Mouse (Mus musculus) macrophage (primary cell): ENCODE data around the gene Slc25a12. TPM values are rescaled to one million over a fixed set of nuclear protein-coding genes. Genes with fewer than 3 reads are reported as not detected.

Experiments
- H3K27ac ChIP-seq: fragments of 350-480 bp; formaldehyde crosslinking; 2 replicates; pipeline ENCODE4 v1.9.0; 2021
- H3K36me3 ChIP-seq: fragments of 350-480 bp; formaldehyde crosslinking; 2 replicates; pipeline ENCODE4 v1.9.0; 2021; ENCODE audit errors: inconsistent target
- H3K4me3 ChIP-seq: fragments of 350-480 bp; formaldehyde crosslinking; 2 replicates; pipeline ENCODE4 v1.9.0; 2021; ENCODE audit errors: inconsistent target
- H3K79me2 ChIP-seq: fragments of 350-480 bp; formaldehyde crosslinking; 2 replicates; pipeline ENCODE4 v1.9.0; 2021; ENCODE audit errors: inconsistent target
- WGBS: methylation state at CpG from one replicate; pipeline ENCODE4 v1.1.7; 2026; ENCODE audit warnings: inconsistent platforms; ENCODE audit not compliant: missing documents; 5-methylcytosine and 5-hydroxymethylcytosine counted together
- polyA plus RNA-seq: library from polyadenylated mRNA; stranded (reverse); fragments of 250-400 nt; gene quantifications from 3 replicates; pipeline ENCODE4 v1.2.4, GENCODE M21; 2018; ENCODE audit warnings: inconsistent platforms

Gene Slc25a12
- polyA plus RNA-seq, 1 experiment from 2014 or later, result 20.9 TPM

DNA sequence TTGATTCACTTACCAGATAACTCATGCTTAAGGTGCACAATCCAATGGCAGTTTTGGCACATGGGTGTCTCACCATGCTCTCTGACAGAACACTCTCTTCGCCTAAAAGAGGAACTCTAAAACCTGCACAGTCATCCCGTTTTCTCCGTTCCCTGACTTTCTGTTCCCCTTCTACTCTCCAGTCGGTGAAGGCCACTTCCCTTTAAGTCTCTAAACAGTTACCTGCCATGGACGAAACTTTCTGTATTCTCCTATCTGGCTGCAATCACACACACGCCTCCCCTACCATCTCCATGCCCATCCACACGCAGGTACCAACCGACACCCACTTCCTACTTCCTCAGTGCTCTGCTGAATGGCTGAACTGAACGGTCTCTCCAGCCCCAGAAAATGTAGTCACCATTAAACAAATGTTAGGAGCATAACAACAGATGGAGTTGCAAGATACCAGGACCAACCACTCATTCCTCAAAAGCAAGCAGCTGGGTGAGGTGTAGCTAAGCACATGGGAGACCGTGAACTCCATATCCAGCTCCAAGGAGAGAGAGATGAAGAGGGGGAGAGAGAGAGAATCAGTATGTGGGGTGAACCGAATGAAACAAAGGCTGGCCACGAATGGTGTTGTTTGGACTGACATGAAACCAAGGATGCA lies 29.3 kb downstream of the Slc25a12 start:
- WGBS, result 4% methylated on average over 12 of the region's 12 CpGs

DNA sequence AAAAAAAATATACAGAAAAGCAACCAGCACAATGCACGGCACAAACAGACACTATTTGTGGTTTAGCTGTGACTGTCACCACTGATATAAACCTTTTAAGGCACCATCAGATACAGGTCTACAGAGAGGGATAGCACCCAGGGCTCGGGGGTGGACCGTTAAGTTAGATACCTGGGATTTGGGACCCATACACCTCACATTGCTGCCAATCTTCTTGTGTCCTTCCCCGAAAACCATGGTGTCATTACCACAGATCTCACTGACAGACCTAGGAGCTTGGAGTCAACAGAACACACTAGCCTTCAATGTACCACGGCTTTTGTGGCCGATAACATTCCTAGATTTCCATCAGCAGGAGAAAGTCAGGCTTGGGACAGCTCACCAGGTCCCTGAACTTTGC lies 30.9 kb downstream of the Slc25a12 start:
- Histone ChIP-seq H3K79me2 (no peaks in the 10 kb centered on the region; the same call in 1 of the 2 replicates), H3K27ac (no peak overlapping the region), H3K4me3 (no peak overlapping the region), H3K36me3 (peaks cover 6% of the 10 kb centered on the region; the same call in 1 of the 2 replicates)
- 73% methylated on average over 6 of the region's 6 CpGs for WGBS

More for the DNA sequence above, 29.3 kb downstream of the Slc25a12 start:
- no peaks in the 10 kb centered on the region; the same call in 1 of the 2 replicates for H3K79me2 ChIP-seq
- H3K27ac ChIP-seq, result peak overlapping the region; percentile 71
- peaks cover 7% of the 10 kb centered on the region; the same call in 1 of the 2 replicates for H3K36me3 ChIP-seq
- peak overlapping the region; percentile 8; the same call in 1 of the 2 replicates for H3K4me3 ChIP-seq

- 44% methylated on average over 5 of the region's 6 CpGs for WGBS
- Histone ChIP-seq H3K36me3 (peaks cover 7% of the 10 kb centered on the region; the same call in 1 of the 2 replicates), H3K27ac (no peak overlapping the region), H3K4me3 (no peak overlapping the region), H3K79me2 (no peaks in the 10 kb centered on the region; the same call in 1 of the 2 replicates)
These were observed 31.3 kb downstream of the Slc25a12 start for GRCm38 (mm10) chr2:71336209-71336608.

DNA sequence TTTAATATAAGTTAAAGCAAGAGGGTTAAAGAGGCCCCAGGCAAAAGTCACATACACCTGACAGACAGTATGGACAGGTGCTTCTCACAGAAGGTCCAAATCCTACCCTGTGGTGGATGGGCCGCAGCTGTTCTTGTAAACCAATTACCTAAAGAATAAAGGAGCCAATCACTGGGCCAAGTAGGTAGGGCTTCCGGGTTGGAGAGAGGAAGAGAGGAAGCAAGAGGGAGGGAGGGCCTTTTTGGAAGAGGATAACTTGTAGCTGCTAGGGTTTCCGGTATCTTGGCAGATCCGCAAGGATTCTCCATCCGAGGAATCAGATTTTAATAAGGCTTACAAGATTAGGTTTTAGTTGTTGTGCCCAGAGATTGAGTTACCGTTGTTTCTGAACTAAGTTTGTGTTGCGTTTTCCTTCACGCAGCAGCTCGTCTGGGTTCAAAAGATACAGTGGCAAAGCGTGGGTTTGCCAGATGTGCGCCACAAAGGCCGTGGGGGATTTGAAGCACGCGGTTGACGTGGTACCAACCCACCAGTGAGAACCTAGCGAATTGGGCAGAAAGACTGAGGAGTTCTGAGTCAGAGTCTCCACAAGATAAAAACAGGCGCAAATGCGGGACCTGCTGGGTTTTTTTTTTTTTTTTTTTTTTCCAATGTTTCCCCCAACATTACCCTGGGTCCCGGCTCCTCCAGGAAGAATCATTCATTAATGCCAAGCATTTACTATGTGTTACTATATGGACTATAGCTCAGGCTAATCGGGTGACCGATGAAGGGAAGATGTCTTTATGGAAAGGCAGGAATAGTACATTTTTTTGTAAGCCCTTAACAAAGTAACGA lies 33.3 kb downstream of the Slc25a12 start:
- Histone ChIP-seq H3K4me3 (no peak overlapping the region), H3K36me3 (peaks cover 7% of the 10 kb centered on the region; the same call in 1 of the 2 replicates), H3K27ac (no peak overlapping the region), H3K79me2 (no peaks in the 10 kb centered on the region; the same call in 1 of the 2 replicates)
- WGBS, result 96% methylated on average over 22 of the region's 22 CpGs

DNA sequence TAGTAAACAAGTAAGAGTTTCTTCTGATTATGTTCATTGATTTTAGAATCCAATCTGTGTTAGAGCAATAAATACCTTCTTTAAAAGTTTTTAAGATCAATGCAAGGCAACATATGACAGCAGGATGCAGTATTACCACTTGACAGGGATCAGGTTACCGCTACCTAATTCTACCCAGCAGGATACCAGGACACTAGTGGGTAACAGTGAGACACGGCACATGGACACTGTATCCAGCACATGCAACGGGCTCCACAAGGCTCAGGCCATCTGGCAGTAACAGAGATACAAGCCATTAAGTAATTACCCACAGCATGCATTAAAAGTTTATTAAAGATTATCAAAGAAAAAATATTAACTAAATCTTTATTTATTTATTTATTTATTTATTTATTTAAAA lies 37.8 kb downstream of the Slc25a12 start:
- Histone ChIP-seq H3K79me2 (no peaks in the 10 kb centered on the region), H3K4me3 (no peak overlapping the region), H3K27ac (no peak overlapping the region), H3K36me3 (peaks cover 7% of the 10 kb centered on the region; the same call in 1 of the 2 replicates)
- WGBS, result 96% methylated on average over 3 of the region's 3 CpGs

DNA sequence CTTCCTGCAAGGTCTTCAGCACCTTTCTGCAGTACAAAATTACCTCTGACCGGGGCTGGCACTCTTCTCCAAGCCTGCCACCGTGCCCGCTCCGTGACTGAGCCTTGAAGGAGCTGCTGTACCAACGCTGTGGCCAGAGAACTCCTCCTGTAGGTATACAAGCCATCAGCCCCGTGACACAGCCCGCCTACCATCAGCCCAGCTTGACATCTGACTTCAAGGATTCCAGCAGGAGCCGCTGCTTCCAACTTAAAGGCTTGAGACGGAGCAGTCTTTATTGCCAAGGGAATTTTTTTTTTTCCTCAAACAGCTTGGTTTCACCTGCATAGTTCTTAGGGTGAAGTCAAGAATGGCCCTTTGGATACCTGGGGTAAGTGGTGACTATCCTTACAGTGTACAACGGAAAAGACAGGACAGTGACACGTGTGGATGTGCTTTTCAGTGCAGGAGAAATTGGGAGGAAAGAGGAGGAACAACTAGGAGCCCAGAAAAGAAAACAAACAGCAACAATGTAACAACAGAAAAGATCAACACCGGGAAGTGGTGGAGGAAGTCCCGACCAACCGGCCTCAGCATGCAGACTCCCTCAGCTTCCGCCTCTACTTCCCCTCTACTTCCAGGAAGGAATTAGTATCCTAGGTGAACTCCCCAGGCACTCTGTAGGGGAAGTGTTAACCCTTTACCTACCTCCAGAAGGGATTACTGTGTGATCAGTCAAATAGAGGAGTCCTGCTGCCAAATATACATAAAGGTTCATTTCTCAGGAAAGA lies 39.0 kb downstream of the Slc25a12 start:
- Histone ChIP-seq H3K79me2 (no peaks in the 10 kb centered on the region), H3K27ac (no peak overlapping the region), H3K36me3 (peaks cover 11% of the 10 kb centered on the region; the same call in 1 of the 2 replicates), H3K4me3 (no peak overlapping the region)
- WGBS, result 90% methylated on average over 15 of the region's 15 CpGs

- Histone ChIP-seq H3K79me2 (no peaks in the 10 kb centered on the region), H3K27ac (peak overlapping the region; percentile 53), H3K4me3 (no peak overlapping the region), H3K36me3 (peaks cover 20% of the 10 kb centered on the region)
- WGBS, result 55% methylated on average over 2 of the region's 2 CpGs
These were observed 39.8 kb downstream of the Slc25a12 start for GRCm38 (mm10) chr2:71327715-71328114.

DNA sequence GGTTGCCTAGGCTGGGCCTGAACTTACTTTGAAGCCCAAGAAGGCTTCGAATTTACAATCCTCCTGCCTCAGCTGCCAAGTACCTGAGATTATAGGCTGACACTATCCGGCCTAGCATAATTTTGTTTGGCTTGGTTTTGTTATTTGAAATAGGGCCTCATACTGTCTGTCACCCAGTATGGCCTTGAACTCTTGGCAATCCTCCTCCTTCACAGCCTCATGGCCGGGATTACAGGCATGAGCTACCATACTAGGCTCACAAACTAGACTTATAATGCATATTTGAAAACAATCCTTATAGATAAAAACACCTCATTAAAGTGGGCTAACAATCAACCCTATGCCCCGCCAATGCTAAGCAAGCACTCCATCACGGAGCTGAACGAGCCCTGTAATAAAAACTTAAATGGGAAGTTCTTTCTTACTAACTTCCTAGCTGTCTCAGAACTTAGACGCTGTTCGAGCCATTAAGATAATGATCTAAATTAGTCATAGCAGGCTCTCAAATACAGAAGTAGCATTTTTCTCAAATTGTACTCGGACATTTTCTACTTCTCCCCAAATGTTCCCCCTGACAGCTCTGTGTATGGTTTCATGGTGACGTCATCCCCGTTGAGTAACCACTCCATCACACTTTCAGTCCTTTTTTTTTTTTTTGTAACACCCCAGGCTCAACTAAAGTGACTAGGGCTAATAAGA lies 40.6 kb downstream of the Slc25a12 start:
- H3K79me2 ChIP-seq, result no peaks in the 10 kb centered on the region
- no peak overlapping the region for H3K4me3 ChIP-seq
- peaks cover 23% of the 10 kb centered on the region for H3K36me3 ChIP-seq
- WGBS, result 29% methylated on average over 11 of the region's 11 CpGs
- H3K27ac ChIP-seq, result peak overlapping the region; percentile 53

DNA sequence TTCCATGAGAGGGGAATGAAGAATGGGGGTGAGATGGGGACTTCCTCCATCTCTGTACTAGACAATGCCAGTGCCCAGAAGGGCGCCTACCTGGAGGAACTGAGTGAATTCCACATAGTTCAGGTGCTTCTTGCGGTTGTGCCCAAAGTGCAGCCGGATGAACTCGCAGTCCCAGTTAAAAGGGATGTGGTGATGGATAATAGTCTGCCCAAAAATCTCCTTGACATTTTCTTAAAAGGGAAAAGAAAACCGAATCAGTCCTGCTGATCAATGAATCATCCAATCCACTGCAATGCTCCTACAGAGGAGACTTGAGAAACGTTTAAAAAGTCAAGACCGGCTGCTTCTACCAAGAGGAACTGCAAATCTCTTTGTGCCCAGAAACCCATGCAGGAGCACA lies 43.7 kb downstream of the Slc25a12 start:
- WGBS, result 86% methylated on average over 7 of the region's 7 CpGs
- Histone ChIP-seq H3K27ac (no peak overlapping the region), H3K4me3 (no peak overlapping the region), H3K36me3 (peaks cover 35% of the 10 kb centered on the region; the same call in 1 of the 2 replicates), H3K79me2 (no peaks in the 10 kb centered on the region)

- peaks cover 35% of the 10 kb centered on the region; the same call in 1 of the 2 replicates for H3K36me3 ChIP-seq
- 89% methylated on average over 3 of the region's 3 CpGs for WGBS
- H3K79me2 ChIP-seq, result no peaks in the 10 kb centered on the region
- H3K4me3 ChIP-seq, result no peak overlapping the region
- no peak overlapping the region for H3K27ac ChIP-seq
These were observed 46.1 kb downstream of the Slc25a12 start for GRCm38 (mm10) chr2:71321486-71321885.

DNA sequence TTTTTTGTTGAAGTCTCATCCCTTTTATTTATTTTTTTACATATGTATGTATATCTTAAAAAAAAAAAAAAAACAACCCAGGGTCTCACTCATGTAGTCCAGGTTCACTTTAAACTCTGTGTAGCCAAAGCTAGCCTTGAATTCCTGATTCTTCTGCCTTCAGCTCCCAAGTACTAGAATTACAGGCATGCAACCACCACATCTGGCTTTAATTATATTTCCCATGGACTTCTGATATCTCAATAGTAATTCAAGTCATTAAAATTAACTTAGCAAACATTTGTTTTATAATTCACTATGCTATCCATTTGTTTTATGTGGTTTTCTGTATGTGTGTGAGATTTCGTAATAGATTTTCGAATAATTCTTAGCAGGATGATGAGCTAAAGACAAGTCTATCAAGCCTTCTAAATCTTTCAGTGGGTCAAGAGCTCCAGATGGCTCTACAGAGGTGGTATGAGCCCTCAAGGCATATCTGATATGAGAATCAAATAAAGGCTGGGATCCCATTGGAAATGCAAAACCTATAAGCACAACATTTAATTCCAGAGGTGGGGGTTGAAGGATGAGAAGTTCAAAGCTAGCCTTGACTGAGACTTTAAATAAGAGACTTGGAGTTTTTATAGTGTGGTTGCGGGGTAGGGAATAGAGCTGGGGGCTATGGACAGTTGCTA lies 51.3 kb downstream of the Slc25a12 start:
- peaks cover 38% of the 10 kb centered on the region for H3K36me3 ChIP-seq
- 84% methylated on average over 3 of the region's 3 CpGs for WGBS
- H3K4me3 ChIP-seq, result no peak overlapping the region
- H3K27ac ChIP-seq, result no peak overlapping the region
- H3K79me2 ChIP-seq, result no peaks in the 10 kb centered on the region

GRCm38 (mm10) chr2:71315022-71315421 lies 52.5 kb downstream of the Slc25a12 start:
- Histone ChIP-seq H3K36me3 (peaks cover 41% of the 10 kb centered on the region; the same call in 1 of the 2 replicates), H3K27ac (no peak overlapping the region), H3K79me2 (no peaks in the 10 kb centered on the region), H3K4me3 (no peak overlapping the region)
- WGBS, result 95% methylated on average over 14 of the region's 14 CpGs

DNA sequence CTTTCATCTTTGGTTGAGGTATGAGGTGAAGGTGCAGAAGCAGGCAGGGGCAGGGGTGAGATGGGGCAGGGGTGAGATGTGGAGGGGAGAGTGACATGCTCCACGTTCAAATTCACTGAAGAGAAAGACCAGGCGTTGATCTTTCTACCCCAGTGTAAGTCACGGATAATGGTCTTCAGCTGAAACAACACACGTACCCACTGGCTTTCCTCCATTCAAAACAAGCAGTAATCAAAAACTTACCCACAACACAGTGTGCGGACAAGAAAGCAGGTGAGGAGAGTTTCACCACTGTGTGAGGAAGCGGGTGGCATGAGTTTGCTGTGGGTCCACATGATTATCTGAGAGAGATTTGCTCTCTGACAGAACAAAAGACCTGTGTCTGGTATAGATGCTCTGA lies 53.5 kb downstream of the Slc25a12 start:
- WGBS, result 92% methylated on average over 6 of the region's 6 CpGs
- H3K36me3 ChIP-seq, result peaks cover 43% of the 10 kb centered on the region; the same call in 1 of the 2 replicates

More for the DNA sequence above, 53.5 kb downstream of the Slc25a12 start:
- no peak overlapping the region for H3K4me3 ChIP-seq
- no peak overlapping the region for H3K27ac ChIP-seq
- no peaks in the 10 kb centered on the region for H3K79me2 ChIP-seq
